Mouse (Mus musculus): Measurements from ENCODE around the gene Arhgap20. TPM values are rescaled to one million over a fixed set of nuclear protein-coding genes. Genes with fewer than 3 reads are reported as not detected.

Gene Arhgap20
- polyA plus RNA-seq, 1 experiment from 2014 or later = 19.0 TPM

- WGBS = under 1% methylated on average over 29 of the region's 29 CpGs
- no peaks in the 10 kb centered on the region for H3K9me3 ChIP-seq
- H3K27ac ChIP-seq = no peak overlapping the region
- peak; percentile 68 for ATAC-seq (ENCODE audit: low FRiP score, low read depth)
- H3K4me2 ChIP-seq (replicated peaks) = peak overlapping the region; percentile 88
- H3K4me3 ChIP-seq = peak overlapping the region; percentile 69
- H3K27me3 ChIP-seq (replicated peaks) = 0 out of 2 replicates have a peak, but pooled peaks cover 10% of the 10 kb centered on the region
- peaks cover 11% of the 10 kb centered on the region; the same call in 1 of the 2 replicates for H3K4me1 ChIP-seq
- H3K9ac ChIP-seq = peak overlapping the region; percentile 77
- H3K36me3 ChIP-seq = no peaks in the 10 kb centered on the region
Observed at GRCm38 (mm10) chr9:51766175-51767062, 1.3 kb downstream of the Arhgap20 start.

- Histone ChIP-seq H3K36me3 (no peaks in the 10 kb centered on the region), H3K9ac (no peak overlapping the region), H3K27me3 (replicated peaks) (no peaks in the 10 kb centered on the region), H3K4me1 (no peaks in the 10 kb centered on the region), H3K4me2 (replicated peaks) (no peak overlapping the region), H3K27ac (no peak overlapping the region), H3K9me3 (no peaks in the 10 kb centered on the region), H3K4me3 (no peak overlapping the region)
- 93% methylated on average over 3 of the region's 3 CpGs for WGBS
- no peak for ATAC-seq (ENCODE audit: low FRiP score, low read depth)
Observed at GRCm38 (mm10) chr9:51774201-51774600, 9.1 kb downstream of the Arhgap20 start.

GRCm38 (mm10) chr9:51776459-51776858 is 11.3 kb downstream of the Arhgap20 start:
- 71% methylated on average over 2 of the region's 2 CpGs for WGBS

GRCm38 (mm10) chr9:51777180-51777579 is 12.0 kb downstream of the Arhgap20 start:
- 0% methylated on average over 1 of the region's 1 CpGs for WGBS
- no peaks in the 10 kb centered on the region for H3K4me1 ChIP-seq

More at GRCm38 (mm10) chr9:51776459-51776858, 11.3 kb downstream of the Arhgap20 start:
- no peaks in the 10 kb centered on the region for H3K9me3 ChIP-seq
- no peak overlapping the region for H3K27ac ChIP-seq
- no peaks in the 10 kb centered on the region for H3K36me3 ChIP-seq
- H3K4me2 ChIP-seq (replicated peaks) = no peak overlapping the region
- H3K4me1 ChIP-seq = no peaks in the 10 kb centered on the region
- no peak overlapping the region for H3K9ac ChIP-seq
- no peaks in the 10 kb centered on the region for H3K27me3 ChIP-seq (replicated peaks)
- H3K4me3 ChIP-seq = no peak overlapping the region
- no peak for ATAC-seq (ENCODE audit: low FRiP score, low read depth)

GRCm38 (mm10) chr9:51779232-51779631 is 14.1 kb downstream of the Arhgap20 start:
- Histone ChIP-seq H3K9me3 (no peaks in the 10 kb centered on the region), H3K4me2 (replicated peaks) (no peak overlapping the region), H3K27me3 (replicated peaks) (no peaks in the 10 kb centered on the region), H3K4me1 (no peaks in the 10 kb centered on the region), H3K27ac (no peak overlapping the region), H3K36me3 (no peaks in the 10 kb centered on the region), H3K4me3 (no peak overlapping the region), H3K9ac (no peak overlapping the region)
- no peak for ATAC-seq (ENCODE audit: low FRiP score, low read depth)
- WGBS = 84% methylated on average over 5 of the region's 5 CpGs

More at GRCm38 (mm10) chr9:51777180-51777579, 12.0 kb downstream of the Arhgap20 start:
- no peak for ATAC-seq (ENCODE audit: low FRiP score, low read depth)
- no peaks in the 10 kb centered on the region for H3K36me3 ChIP-seq
- no peak overlapping the region for H3K9ac ChIP-seq
- H3K27me3 ChIP-seq (replicated peaks) = no peaks in the 10 kb centered on the region
- H3K4me3 ChIP-seq = no peak overlapping the region
- H3K4me2 ChIP-seq (replicated peaks) = no peak overlapping the region
- H3K9me3 ChIP-seq = no peaks in the 10 kb centered on the region
- H3K27ac ChIP-seq = no peak overlapping the region

- Histone ChIP-seq H3K27ac (no peak overlapping the region), H3K9me3 (no peaks in the 10 kb centered on the region), H3K4me2 (replicated peaks) (no peak overlapping the region), H3K36me3 (no peaks in the 10 kb centered on the region), H3K4me3 (no peak overlapping the region), H3K9ac (no peak overlapping the region), H3K4me1 (no peaks in the 10 kb centered on the region), H3K27me3 (replicated peaks) (no peaks in the 10 kb centered on the region)
- WGBS = 89% methylated on average over 7 of the region's 7 CpGs
- no peak for ATAC-seq (ENCODE audit: low FRiP score, low read depth)
Observed at GRCm38 (mm10) chr9:51781092-51781491, 16.0 kb downstream of the Arhgap20 start.

- Histone ChIP-seq H3K9me3 (no peaks in the 10 kb centered on the region), H3K27ac (no peak overlapping the region), H3K4me1 (no peaks in the 10 kb centered on the region), H3K4me2 (replicated peaks) (no peak overlapping the region), H3K9ac (no peak overlapping the region), H3K4me3 (no peak overlapping the region), H3K27me3 (replicated peaks) (no peaks in the 10 kb centered on the region), H3K36me3 (no peaks in the 10 kb centered on the region)
- ATAC-seq (ENCODE audit: low FRiP score, low read depth) = no peak
- WGBS = 48% methylated on average over 6 of the region's 6 CpGs
Observed at GRCm38 (mm10) chr9:51787380-51787779, 22.2 kb downstream of the Arhgap20 start.

- Histone ChIP-seq H3K36me3 (no peaks in the 10 kb centered on the region), H3K9me3 (no peaks in the 10 kb centered on the region), H3K27me3 (replicated peaks) (no peaks in the 10 kb centered on the region), H3K4me1 (no peaks in the 10 kb centered on the region), H3K4me2 (replicated peaks) (no peak overlapping the region), H3K4me3 (no peak overlapping the region), H3K27ac (no peak overlapping the region), H3K9ac (no peak overlapping the region)
- ATAC-seq (ENCODE audit: low FRiP score, low read depth) = no peak
- WGBS = 84% methylated on average over 1 of the region's 1 CpGs
Observed at GRCm38 (mm10) chr9:51788466-51788865, 23.3 kb downstream of the Arhgap20 start.

GRCm38 (mm10) chr9:51795206-51795605 is 30.1 kb downstream of the Arhgap20 start:
- no peak overlapping the region for H3K4me2 ChIP-seq (replicated peaks)
- no peaks in the 10 kb centered on the region for H3K9me3 ChIP-seq
- H3K9ac ChIP-seq = no peak overlapping the region
- no peak overlapping the region for H3K27ac ChIP-seq
- H3K36me3 ChIP-seq = no peaks in the 10 kb centered on the region
- no peaks in the 10 kb centered on the region for H3K4me1 ChIP-seq
- no peak overlapping the region for H3K4me3 ChIP-seq
- ATAC-seq (ENCODE audit: low FRiP score, low read depth) = no peak
- no peaks in the 10 kb centered on the region for H3K27me3 ChIP-seq (replicated peaks)
- 68% methylated on average over 6 of the region's 6 CpGs for WGBS

- Histone ChIP-seq H3K4me1 (no peaks in the 10 kb centered on the region), H3K27ac (no peak overlapping the region), H3K9ac (no peak overlapping the region), H3K4me3 (no peak overlapping the region), H3K36me3 (no peaks in the 10 kb centered on the region), H3K27me3 (replicated peaks) (no peaks in the 10 kb centered on the region), H3K9me3 (no peaks in the 10 kb centered on the region), H3K4me2 (replicated peaks) (no peak overlapping the region)
- ATAC-seq (ENCODE audit: low FRiP score, low read depth) = no peak
- WGBS = 91% methylated on average over 5 of the region's 5 CpGs
Observed at GRCm38 (mm10) chr9:51798251-51798650, 33.1 kb downstream of the Arhgap20 start.

GRCm38 (mm10) chr9:51799156-51799555 is 34.0 kb downstream of the Arhgap20 start:
- no peak for ATAC-seq (ENCODE audit: low FRiP score, low read depth)
- Histone ChIP-seq H3K9me3 (no peaks in the 10 kb centered on the region), H3K4me1 (no peaks in the 10 kb centered on the region), H3K4me3 (no peak overlapping the region), H3K36me3 (no peaks in the 10 kb centered on the region), H3K27ac (no peak overlapping the region), H3K4me2 (replicated peaks) (no peak overlapping the region), H3K9ac (no peak overlapping the region), H3K27me3 (replicated peaks) (no peaks in the 10 kb centered on the region)
- 90% methylated on average over 9 of the region's 9 CpGs for WGBS

- no peak overlapping the region for H3K9ac ChIP-seq
- no peak overlapping the region for H3K4me3 ChIP-seq
- no peaks in the 10 kb centered on the region for H3K36me3 ChIP-seq
- WGBS = 87% methylated on average over 3 of the region's 3 CpGs
- no peaks in the 10 kb centered on the region for H3K4me1 ChIP-seq
- ATAC-seq (ENCODE audit: low FRiP score, low read depth) = no peak
- H3K9me3 ChIP-seq = no peaks in the 10 kb centered on the region
- no peak overlapping the region for H3K4me2 ChIP-seq (replicated peaks)
- no peaks in the 10 kb centered on the region for H3K27me3 ChIP-seq (replicated peaks)
- H3K27ac ChIP-seq = no peak overlapping the region
Observed at GRCm38 (mm10) chr9:51807272-51807671, 42.1 kb downstream of the Arhgap20 start.

GRCm38 (mm10) chr9:51812931-51813330 is 47.8 kb downstream of the Arhgap20 start:
- 97% methylated on average over 1 of the region's 1 CpGs for WGBS
- Histone ChIP-seq H3K27ac (no peak overlapping the region), H3K9me3 (no peaks in the 10 kb centered on the region), H3K9ac (no peak overlapping the region), H3K4me1 (no peaks in the 10 kb centered on the region), H3K36me3 (no peaks in the 10 kb centered on the region), H3K27me3 (replicated peaks) (no peaks in the 10 kb centered on the region), H3K4me2 (replicated peaks) (no peak overlapping the region), H3K4me3 (no peak overlapping the region)
- no peak for ATAC-seq (ENCODE audit: low FRiP score, low read depth)

Data from neural tube, embryonic 12.5 days (tissue).